Mouse (Mus musculus) right cerebral cortex, adult 18-20 months (tissue): ENCODE measurements at regions not wholly inside any gene's neighbourhood (a gene's known extent, or its start where the extent isn't known, plus 50 kb on each side); places are given as distances from the start of the nearest gene placed in this dataset.
A peak's percentile ranks its signal among the peaks of the same experiment; 100 is the strongest.

ENCODE experiments used
- DNase-seq: peaks from one replicate; pipeline ENCODE4 v3.0.0; 2022; ENCODE audit warnings: mixed read lengths

DNA sequence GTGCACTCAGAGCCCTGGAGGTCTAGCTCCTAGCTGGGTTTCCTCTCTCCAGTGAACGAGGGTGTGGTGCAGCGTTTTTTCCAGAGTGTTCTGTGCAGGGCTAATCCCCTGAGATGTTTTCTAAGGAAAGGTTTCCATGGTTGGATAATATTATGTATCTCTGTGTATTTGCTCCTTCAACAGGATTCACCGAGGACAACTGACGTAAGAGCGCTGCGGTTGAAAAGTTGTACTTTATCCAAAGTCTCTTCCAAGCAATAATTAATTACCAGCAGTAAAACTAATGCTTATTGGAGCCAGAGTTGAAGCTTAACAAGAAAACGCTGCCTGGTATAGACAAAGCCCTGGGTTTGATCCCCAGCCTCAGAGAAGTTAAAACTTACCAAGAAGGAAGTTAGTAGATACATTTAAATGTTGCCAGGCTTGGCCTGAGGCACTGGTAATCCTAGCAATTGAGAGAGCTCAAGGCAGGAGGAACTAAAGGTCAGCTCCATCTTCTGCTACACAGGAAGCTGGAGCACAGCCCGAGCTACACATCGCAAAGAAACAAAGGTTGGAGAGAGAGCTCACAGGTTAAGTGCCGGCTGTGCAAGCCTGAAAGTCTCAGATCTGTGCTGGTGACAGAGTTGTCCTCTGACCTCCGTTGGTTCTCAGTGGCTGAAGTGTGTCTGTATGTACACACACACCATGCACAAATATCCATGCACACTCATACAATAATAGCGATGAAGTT lies 51.2 kb upstream of the Rap1b start:
- DNase-seq, result no peak

GRCm38 (mm10) chr10:117897766-117898165 lies 51.9 kb upstream of the Rap1b start:
- DNase-seq, result no peak

GRCm38 (mm10) chr10:117898391-117898790 lies 52.6 kb upstream of the Rap1b start:
- DNase-seq, result no peak

GRCm38 (mm10) chr10:117899410-117899935 lies 53.6 kb upstream of the Rap1b start:
- DNase-seq, result no peak

GRCm38 (mm10) chr10:117905666-117906266 lies 59.9 kb upstream of the Rap1b start:
- peak; percentile 25 for DNase-seq

- peak; percentile 87 for DNase-seq
These were observed 60.5 kb upstream of the Rap1b start for GRCm38 (mm10) chr10:117906267-117906811.

DNA sequence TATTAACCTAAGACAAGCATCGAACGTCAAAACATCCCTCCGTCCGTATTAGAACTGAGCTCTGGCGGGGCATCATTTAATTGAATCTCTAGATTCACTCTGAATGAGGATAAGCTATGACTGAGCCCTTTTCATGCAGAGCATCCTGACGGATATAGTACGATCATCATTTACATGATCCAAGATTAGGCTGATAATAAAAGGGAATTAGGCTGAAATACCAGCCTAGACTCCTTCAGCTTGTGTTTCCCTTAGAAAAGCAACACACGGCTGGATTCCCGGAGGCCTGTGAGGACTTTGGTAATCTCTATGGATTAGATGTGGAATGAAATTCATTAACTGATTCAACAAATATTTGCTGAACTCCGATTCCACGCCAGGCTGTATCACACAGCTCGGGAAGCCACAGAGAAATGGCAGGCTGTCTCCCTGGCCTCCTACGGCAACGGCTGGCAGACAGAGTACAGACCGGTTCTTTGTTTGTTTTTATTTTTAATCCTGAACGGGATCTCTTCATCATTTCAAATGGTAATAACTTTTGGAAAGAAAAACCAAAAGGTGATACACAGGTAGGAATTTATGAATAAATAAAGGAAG lies 62.3 kb upstream of the Rap1b start:
- DNase-seq, result no peak

DNA sequence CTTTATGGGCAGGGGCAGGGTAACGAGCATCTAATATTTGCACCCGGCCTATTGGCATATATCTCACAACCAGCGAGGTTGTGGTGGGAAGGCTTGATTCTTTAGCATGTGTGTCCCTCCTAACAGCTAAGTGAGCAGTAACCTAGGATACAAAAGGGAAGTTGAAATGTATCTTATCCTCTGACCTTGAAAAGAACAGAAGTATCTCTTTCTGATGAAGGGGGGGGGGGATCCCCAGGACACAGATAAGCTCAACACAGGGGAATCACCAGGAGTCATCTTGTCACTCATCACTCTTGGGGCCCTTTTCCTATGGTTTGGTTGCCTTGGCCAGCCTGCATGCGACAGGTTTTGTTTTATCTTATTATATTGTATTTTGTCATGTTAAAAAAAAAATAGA lies 63.3 kb upstream of the Rap1b start:
- no peak for DNase-seq

DNA sequence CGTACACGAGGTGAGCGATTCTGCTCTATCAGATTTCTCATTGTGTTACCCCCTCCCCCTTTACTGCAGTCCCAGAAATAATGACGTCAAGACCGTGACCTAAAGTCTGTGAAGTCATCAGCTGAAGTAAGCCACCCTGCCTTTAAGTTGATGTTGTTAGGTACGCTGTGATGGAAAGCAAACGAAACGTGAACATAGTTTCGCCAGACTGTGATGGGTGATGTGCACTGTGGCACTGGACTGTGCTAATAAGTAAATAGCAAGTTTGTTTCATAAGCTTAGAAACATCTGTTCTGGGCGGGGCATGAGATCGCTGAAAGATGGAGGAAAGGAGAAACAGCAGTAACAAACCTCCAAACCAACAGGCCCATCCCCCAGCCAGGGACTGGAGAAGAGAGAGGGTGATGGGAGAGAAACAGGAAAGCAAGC lies 64.0 kb upstream of the Rap1b start:
- no peak for DNase-seq

GRCm38 (mm10) chr10:117910426-117910825 lies 64.6 kb upstream of the Rap1b start:
- no peak for DNase-seq

GRCm38 (mm10) chr10:117915011-117915735 lies 69.3 kb upstream of the Rap1b start:
- DNase-seq, result no peak

GRCm38 (mm10) chr10:117916280-117916679 lies 70.4 kb upstream of the Rap1b start:
- peak; percentile 49 for DNase-seq

DNA sequence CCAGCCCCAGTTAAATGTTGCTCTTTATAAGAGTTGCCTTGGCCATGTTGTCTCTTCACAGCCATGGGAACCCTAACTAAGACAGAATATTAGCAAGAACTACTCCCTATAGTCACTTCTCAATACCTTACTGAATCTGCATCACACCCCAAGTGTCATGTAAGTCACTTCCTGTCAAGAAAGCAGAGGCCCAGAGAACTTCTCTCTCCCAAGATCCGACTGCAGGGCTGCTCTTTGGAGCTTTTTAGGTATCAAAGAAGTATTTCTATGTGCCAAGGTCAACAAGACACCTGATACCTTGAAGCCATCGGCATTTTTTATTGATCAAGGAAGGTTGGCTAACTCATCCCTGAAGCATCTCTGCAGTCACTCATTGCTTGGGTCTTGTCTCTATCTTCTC lies 72.0 kb upstream of the Rap1b start:
- no peak for DNase-seq

GRCm38 (mm10) chr10:117918616-117919015 lies 72.8 kb upstream of the Rap1b start:
- DNase-seq, result no peak

- no peak for DNase-seq
These were observed 73.5 kb upstream of the Rap1b start for GRCm38 (mm10) chr10:117919186-117919941.

- DNase-seq, result no peak
These were observed 79.4 kb upstream of the Rap1b start for GRCm38 (mm10) chr10:117925186-117925585.

DNA sequence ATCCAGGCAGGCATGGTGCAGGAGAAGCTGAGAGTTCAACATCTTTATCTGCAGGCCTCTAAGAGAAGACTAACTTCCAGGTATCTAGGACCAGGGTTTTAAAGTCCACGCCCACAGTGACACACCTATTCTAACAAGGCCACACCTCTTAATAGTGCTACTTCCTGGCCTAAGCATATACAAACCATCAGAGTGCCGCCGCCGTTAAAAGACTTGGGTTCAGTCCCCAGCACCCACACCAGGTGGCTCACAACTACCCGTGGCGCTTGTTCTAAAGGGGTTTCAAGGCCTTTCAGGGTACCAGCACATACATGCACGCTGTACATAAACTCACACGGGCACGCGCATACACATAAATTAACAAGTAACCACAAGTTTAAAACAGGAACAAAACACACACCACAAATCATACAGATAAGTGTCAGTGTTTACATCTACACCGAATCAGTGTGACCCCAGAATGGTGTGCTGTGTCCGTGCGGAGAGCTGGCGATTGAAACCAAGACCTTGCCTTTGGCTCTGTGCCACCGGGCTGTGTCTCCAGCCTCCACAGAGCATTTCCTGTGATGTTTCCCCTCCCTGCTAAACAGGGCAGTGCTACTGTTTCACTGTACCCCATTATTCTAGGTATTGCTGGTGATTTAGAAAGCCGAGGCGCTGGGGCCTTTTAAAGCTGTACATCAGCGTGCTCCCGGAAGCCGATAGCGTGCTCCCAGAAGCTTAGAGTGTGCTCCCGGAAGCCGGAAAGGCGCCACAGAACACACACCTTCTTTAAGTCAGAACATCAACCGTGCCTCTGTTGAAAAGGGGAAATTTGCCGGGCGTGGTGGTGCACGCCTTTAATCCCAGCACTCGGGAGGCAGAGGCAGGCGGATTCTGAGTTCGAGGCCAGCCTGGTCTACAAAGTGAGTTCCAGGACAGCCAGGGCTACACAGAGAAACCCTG lies 80.0 kb upstream of the Rap1b start:
- no peak for DNase-seq

- no peak for DNase-seq
These were observed 83.2 kb upstream of the Rap1b start for GRCm38 (mm10) chr10:117928998-117929397.

- no peak for DNase-seq
These were observed 89.0 kb upstream of the Rap1b start for GRCm38 (mm10) chr10:117934797-117935196.

GRCm38 (mm10) chr10:117938717-117939116 lies 92.9 kb upstream of the Rap1b start:
- DNase-seq, result no peak
